Mouse (Mus musculus) testis, adult 2 months (tissue): ENCODE data around the gene Arnt. TPM values are rescaled to one million over a fixed set of nuclear protein-coding genes. Genes with fewer than 3 reads are reported as not detected.

Experiments
- H3K27ac ChIP-seq: fragments of 200-500 bp; 2 replicates; pipeline ENCODE4 v1.5.1; 2012; ENCODE audit warnings: low read depth, low read length; ENCODE audit not compliant: control insufficient read depth, insufficient read depth
- H3K27me3 ChIP-seq: fragments of 200-500 bp; 2 replicates; pipeline ENCODE4 v1.6.1; 2012; ENCODE audit warnings: mild to moderate bottlenecking, low read length, moderate library complexity; ENCODE audit not compliant: control insufficient read depth, insufficient read depth
- H3K36me3 ChIP-seq: fragments of 200-500 bp; 2 replicates; pipeline ENCODE4 v1.6.1; 2012; ENCODE audit warnings: mild to moderate bottlenecking, low read length; ENCODE audit not compliant: control insufficient read depth, insufficient read depth
- H3K4me1 ChIP-seq: fragments of 200-500 bp; 2 replicates; pipeline ENCODE4 v1.6.1; 2012; ENCODE audit warnings: low read length; ENCODE audit not compliant: control insufficient read depth, insufficient read depth
- H3K4me3 ChIP-seq: fragments of 200-500 bp; 2 replicates; pipeline ENCODE4 v1.5.1; 2012; ENCODE audit warnings: low read depth, mild to moderate bottlenecking, low read length, moderate library complexity, mixed read lengths; ENCODE audit not compliant: control insufficient read depth
- CTCF ChIP-seq: fragments of 200-500 bp; IDR thresholded peaks from 2 replicates; pipeline ENCODE4 v1.5.1; 2012; ENCODE audit warnings: low read depth, mild to moderate bottlenecking, inconsistent platforms, low read length, moderate library complexity; ENCODE audit not compliant: control insufficient read depth, insufficient read depth, insufficient replicate concordance
- POLR2A ChIP-seq: fragments of 200-500 bp; IDR thresholded peaks from 2 replicates; pipeline ENCODE4 v1.6.1; 2012; ENCODE audit warnings: low read depth, mild to moderate bottlenecking, inconsistent platforms, low read length, moderate library complexity; ENCODE audit not compliant: control insufficient read depth
- polyA plus RNA-seq: library from polyadenylated mRNA; depleted of rRNA; stranded (reverse); fragments of >200 nt; gene quantifications from 2 replicates; pipeline ENCODE4 v1.2.3, GENCODE M21; 2012

The Arnt gene
- polyA plus RNA-seq, 1 experiment, result 13.6 TPM

DNA sequence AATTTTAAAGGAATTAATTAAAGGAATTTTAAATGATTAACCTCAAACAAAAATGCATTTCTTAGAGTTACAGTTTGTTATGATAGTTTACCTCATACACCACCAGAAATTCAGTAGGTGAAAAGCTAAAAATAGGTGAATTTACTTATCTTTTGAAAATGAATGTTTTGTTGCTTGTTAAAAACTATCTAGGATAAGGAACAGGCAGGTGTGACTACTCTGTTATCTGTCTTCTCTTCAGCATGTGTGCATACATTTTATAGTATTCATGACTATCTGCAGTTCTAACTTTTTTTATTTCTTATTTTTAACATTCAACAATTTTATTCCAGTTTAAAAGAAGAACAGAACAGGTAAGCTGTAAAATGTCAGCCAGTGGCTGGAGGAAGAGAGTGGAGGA is 29.7 kb downstream of the Arnt start:
- Histone ChIP-seq H3K27me3 (no peaks in the 10 kb centered on the region), H3K36me3 (no peaks in the 10 kb centered on the region), H3K27ac (no peak overlapping the region), H3K4me3 (no peak overlapping the region), H3K4me1 (no peaks in the 10 kb centered on the region; the same call in 1 of the 2 replicates)
- no peak for TF ChIP-seq CTCF
- no peak for TF ChIP-seq POLR2A

DNA sequence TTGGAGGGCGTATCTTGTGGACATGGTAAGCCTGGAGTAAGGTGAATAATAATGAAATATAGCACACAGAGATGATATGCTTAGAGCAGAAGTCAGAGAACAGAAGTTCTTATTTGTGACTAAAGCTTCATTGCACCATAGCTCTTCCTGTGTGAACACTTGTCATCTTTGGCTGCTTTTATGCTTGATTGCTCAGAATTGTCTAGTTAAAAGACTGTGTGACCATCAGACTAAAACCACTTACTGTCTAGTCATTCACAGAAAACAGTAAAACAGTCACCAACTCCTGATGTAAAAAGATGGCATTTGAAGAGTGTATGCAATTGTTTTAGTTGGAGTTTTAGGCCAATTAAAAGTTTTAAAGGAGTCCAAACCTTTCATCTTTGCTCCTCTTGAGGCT is 44.8 kb downstream of the Arnt start:
- TF ChIP-seq POLR2A, result no peak
- no peak for TF ChIP-seq CTCF
- no peak overlapping the region for H3K4me3 ChIP-seq
- H3K27me3 ChIP-seq, result no peaks in the 10 kb centered on the region
- no peaks in the 10 kb centered on the region for H3K36me3 ChIP-seq
- no peaks in the 10 kb centered on the region for H3K4me1 ChIP-seq
- no peak overlapping the region for H3K27ac ChIP-seq

DNA sequence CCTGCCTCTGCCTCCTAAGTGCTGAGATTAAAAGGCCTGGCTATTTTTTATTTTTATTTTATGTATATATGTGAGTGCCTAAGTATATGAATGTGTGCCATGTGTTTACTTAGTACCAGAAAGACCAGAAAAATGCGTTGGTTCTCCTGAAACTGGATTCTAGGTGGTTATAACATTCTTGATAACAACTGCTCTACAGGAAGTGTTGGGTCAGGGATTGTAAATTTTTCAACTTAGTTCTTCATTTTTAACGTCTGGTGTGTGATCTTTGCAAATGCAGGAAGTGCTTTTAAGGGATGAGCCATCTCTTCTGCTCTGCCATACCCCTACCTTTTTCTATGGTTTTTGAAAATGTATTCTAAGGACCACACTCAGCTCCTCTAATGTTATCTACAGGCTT is 52.2 kb downstream of the Arnt start:
- no peaks in the 10 kb centered on the region for H3K27me3 ChIP-seq
- no peak overlapping the region for H3K27ac ChIP-seq
- TF ChIP-seq POLR2A (no peak), CTCF (no peak)
- no peaks in the 10 kb centered on the region for H3K36me3 ChIP-seq
- no peaks in the 10 kb centered on the region for H3K4me1 ChIP-seq
- no peak overlapping the region for H3K4me3 ChIP-seq

DNA sequence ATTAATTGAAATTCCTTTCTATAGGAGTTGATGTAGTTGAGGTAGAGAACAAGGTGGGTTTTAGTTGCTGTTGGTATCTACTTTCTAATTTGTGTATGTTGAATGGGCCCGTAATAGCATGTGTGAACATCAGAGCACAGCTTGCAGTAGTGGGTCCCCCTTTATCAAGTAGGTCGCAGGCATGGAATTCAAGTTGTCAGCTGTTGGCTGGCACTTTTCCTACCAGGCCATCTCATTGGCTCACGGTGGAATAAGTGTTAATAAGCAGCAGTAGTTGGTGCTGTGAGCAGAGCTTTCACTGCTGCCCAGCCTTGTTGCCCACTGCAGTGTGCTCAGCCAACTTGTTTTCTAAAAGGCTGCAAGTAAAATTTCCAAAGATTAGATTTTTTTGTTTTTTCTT is 54.5 kb downstream of the Arnt start:
- Histone ChIP-seq H3K27ac (no peak overlapping the region), H3K4me1 (no peaks in the 10 kb centered on the region), H3K27me3 (no peaks in the 10 kb centered on the region), H3K4me3 (no peak overlapping the region), H3K36me3 (no peaks in the 10 kb centered on the region)
- TF ChIP-seq CTCF (no peak), POLR2A (no peak)

DNA sequence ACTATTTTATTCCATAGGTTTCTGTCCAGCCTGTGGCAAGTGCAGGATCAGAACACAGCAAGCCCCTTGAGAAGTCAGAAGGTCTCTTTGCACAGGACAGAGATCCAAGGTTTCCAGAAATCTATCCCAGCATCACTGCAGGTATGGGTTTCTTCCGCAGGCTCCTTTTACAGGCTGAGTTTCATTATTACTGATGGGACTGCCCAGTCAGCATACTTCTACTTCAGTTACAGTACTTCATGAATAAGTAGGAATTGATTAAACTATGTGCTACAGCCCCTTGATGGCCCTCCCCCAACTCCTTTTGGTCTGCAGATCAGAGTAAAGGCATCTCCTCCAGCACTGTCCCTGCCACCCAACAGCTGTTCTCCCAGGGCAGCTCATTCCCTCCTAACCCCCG is 56.0 kb downstream of the Arnt start:
- no peaks in the 10 kb centered on the region for H3K27me3 ChIP-seq
- no peak overlapping the region for H3K27ac ChIP-seq
- no peaks in the 10 kb centered on the region for H3K4me1 ChIP-seq
- TF ChIP-seq POLR2A (no peak), CTCF (no peak)
- no peak overlapping the region for H3K4me3 ChIP-seq
- no peaks in the 10 kb centered on the region; the same call in 1 of the 2 replicates for H3K36me3 ChIP-seq

DNA sequence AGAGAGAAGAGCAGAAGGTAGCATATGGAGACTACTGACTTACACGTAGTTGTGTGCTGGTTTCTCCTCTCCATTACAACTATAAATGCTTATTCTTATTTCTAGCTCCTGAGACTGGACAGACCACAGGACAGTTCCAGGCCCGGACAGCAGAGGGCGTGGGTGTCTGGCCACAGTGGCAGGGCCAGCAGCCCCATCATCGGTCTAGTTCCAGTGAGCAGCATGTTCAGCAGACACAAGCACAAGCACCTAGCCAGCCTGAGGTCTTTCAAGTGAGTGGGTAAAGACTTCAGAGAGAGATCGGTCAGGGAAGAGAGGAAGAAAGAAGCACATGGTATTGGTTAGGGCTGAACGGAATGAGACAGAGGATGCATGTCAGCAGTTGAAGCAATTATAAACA is 60.2 kb downstream of the Arnt start:
- no peak overlapping the region for H3K4me3 ChIP-seq
- no peak overlapping the region for H3K27ac ChIP-seq
- no peaks in the 10 kb centered on the region; the same call in 1 of the 2 replicates for H3K36me3 ChIP-seq
- no peaks in the 10 kb centered on the region for H3K27me3 ChIP-seq
- peak; percentile 54; the same call in 1 of the 2 replicates for TF ChIP-seq CTCF
- no peak for TF ChIP-seq POLR2A
- no peaks in the 10 kb centered on the region for H3K4me1 ChIP-seq

DNA sequence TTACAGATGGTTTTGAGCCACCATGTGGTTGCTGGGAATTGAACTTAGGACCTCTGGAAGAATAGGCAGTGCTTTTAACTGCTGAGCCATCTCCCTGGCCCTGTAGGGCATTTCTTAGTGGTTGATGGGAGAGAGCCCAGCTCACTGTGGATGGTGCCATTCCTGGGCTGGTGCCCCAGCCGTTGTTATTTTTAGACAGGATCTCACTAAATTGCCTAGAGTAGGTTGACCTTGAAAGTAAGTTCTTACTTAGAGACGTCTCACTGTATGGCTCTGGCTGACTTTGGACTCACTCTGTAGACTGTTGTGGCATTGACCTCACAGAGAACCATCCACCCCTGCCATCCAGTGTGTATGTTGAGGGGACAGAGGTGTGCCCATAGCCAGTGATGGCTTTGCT is 64.0 kb downstream of the Arnt start:
- no peak overlapping the region for H3K27ac ChIP-seq

DNA sequence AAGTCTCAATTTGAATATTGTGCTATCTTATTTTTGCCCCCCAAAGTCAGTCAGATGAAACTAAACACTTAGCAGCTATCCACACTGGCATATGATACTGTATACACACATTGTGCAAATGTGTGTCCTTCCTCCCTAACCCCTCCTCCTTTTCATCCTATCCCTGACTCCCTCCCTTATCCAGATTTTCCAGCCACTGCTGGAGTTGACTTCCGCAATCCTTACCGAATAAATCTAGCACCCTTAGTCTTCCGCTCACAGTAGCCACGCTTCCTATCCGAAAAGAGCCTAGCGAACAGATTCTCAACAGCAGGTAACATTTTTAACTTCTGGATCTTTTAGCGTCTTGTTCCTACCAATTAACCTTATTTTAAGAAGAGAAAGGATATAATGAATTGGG is 64.8 kb downstream of the Arnt start, which contains the start of gene Ctsk:
Ctsk (plus strand) TSS at position 233 of the 400 bp plus-strand sequence.
- no peak within 1 kb of the TSS for H3K4me3 ChIP-seq
- TF ChIP-seq CTCF (no peak), POLR2A (no peak)
- no peaks in the 10 kb centered on the region; the same call in 1 of the 2 replicates for H3K36me3 ChIP-seq
- no peaks in the 10 kb centered on the region for H3K4me1 ChIP-seq
- H3K27me3 ChIP-seq, result no peaks in the 10 kb centered on the region
- no peak within 1 kb of the TSS for H3K27ac ChIP-seq

More for the DNA sequence above, 64.0 kb downstream of the Arnt start:
- Histone ChIP-seq H3K4me1 (no peaks in the 10 kb centered on the region), H3K4me3 (no peak overlapping the region), H3K36me3 (no peaks in the 10 kb centered on the region; the same call in 1 of the 2 replicates), H3K27me3 (no peaks in the 10 kb centered on the region)
- no peak for TF ChIP-seq CTCF
- no peak for TF ChIP-seq POLR2A
